Mouse (Mus musculus): ENCODE results near the gene Dact2.

DNA sequence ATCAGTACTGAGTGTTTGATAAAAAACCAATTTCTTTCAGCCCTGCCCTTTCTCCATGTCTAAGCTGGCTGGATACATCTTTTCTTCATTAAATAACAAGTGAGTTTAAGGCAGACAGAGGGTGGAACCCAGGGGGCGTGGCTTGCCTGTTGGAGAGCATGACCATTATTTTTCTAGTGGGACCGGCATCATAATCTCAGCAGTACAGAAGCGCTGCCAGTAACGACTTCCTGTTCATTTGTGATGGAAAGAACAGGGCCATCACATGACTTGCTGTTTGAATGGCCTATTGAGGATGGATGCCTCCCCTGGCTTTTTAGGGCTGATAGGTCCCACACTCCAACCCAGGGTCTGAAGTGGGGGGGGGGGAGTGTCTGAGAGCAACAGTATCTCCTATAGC, 4.5 kb downstream of the Dact2 start:
- no peak for TF ChIP-seq POLR2A (IDR thresholded peaks at IDR 0.05; ENCODE audit: low read depth, low read length)
- no peak for TF ChIP-seq CTCF (IDR thresholded peaks at IDR 0.05; ENCODE audit: extremely low read depth, insufficient read depth, insufficient read length, insufficient replicate concordance)

All from spleen, adult 2 months (tissue).